8 mouse cellular contexts compared by ENCODE assay signal in the genomic region with DNA sequence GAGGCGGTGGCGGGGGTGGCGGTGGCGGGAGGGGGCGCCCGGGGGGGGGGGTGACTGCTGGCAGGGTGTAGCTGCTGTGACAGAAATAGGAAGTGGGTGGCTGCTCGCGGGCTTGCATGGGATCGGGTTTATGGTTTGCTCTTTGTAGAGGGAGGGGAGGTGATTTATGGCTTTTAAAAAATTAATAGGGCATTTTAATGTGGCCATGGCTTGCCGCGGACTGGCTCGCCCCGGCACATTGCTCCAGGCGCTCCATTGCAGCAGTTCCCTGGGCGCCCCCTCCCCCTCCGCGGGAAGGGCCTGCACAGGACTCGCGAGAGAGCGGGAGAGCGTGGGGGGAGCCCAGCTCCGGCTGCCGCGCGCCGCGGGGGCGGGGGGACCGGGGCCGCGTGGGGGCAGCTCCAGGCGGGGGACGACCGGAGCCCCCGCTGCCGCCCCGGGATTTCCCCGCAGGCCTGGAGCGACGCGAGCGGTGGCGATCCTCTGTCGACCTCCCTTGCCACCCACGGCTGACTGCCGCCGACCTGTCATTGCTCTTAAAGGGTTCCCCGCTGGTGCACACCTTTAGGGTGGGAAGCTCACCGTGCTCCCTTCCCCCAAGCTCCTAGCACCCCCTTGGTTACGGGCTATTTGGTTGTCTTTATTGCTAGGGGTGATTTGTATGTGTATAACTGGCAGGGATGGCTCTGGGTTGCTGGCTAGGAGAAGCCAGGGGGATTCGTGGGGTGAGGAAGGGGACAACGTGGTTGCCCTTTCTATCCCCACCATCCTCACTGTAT. TPM values are rescaled to one million over a fixed set of nuclear protein-coding genes. Genes with fewer than 3 reads are reported as not detected.
DNase-seq lines count a peak whose midpoint lies in the region; ATAC-seq and TF ChIP-seq lines count a peak whose summit lies in the region.

No protein-coding gene starts in this region.

- H3K27ac ChIP-seq in ES-E14 (ENCODE audit: insufficient read depth, low read depth, low read length, poor library complexity, severe bottlenecking), result no peak overlapping the region
- peak overlapping the region; percentile 95 for H3K27ac ChIP-seq in hindbrain, embryonic 12.5 days

- H3K9me3 ChIP-seq in ES-E14 (ENCODE audit: control insufficient read depth, insufficient read depth, low read depth, low read length), result no peaks in the 10 kb centered on the region
- H3K9me3 ChIP-seq in hindbrain, embryonic 12.5 days (replicated peaks), result no peaks in the 10 kb centered on the region

- DNase-seq in ES-E14 (ENCODE audit: low read depth, low spot score), result no peak
- peak; percentile 83 for DNase-seq in cerebellum, adult 11-12 months
- peak; percentile 84 to 86 for DNase-seq in frontal cortex, postnatal 10 days (ENCODE audit: low spot score in 2 of 2)
- DNase-seq in layer of hippocampus, postnatal 25 days (ENCODE audit: extremely low spot score in 1 of 2, low spot score in 1 of 2), result peak; percentile 64 to 69
- DNase-seq in lung, postnatal 14 days, result peak; percentile 74
- peak; percentile 88 for DNase-seq in retina, postnatal 1 day
- peak; percentile 60 to 65 for DNase-seq in urinary bladder, adult 18-20 months (ENCODE audit: low spot score in 2 of 2)

- no peaks in the 10 kb centered on the region for H3K36me3 ChIP-seq in ES-E14 (ENCODE audit: control insufficient read depth, insufficient read depth, low read length, poor library complexity, severe bottlenecking)
- no peaks in the 10 kb centered on the region for H3K36me3 ChIP-seq in hindbrain, embryonic 12.5 days

- peak; percentile 51 for ATAC-seq in hindbrain, embryonic 12.5 days (ENCODE audit: low FRiP score)

- H3K4me3 ChIP-seq in ES-E14 (ENCODE audit: insufficient read depth in 1 of 2, low read depth in 1 of 2, low read length in 2 of 2, poor library complexity in 1 of 2, severe bottlenecking in 1 of 2), result peak overlapping the region; percentile 81 to 94
- H3K4me3 ChIP-seq in hindbrain, embryonic 12.5 days, result peak overlapping the region; percentile 92

- under 1% methylated on average over 32 of the region's 52 CpGs for WGBS in hindbrain, embryonic 12.5 days

- H3K4me1 ChIP-seq in ES-E14 (ENCODE audit: control insufficient read depth in 2 of 2, insufficient read depth in 2 of 2, low read length in 2 of 2, poor library complexity in 1 of 2), result no peaks in the 10 kb centered on the region; a peak in 1 of 4 replicates
- peaks cover 33% of the 10 kb centered on the region for H3K4me1 ChIP-seq in hindbrain, embryonic 12.5 days

- peak overlapping the region; percentile 62 for H3K4me2 ChIP-seq in hindbrain, embryonic 12.5 days (replicated peaks)

- H3K27me3 ChIP-seq in hindbrain, embryonic 12.5 days, result no peaks in the 10 kb centered on the region

- peak overlapping the region; percentile 72 for H3K9ac ChIP-seq in ES-E14 (ENCODE audit: insufficient read depth, low read depth, low read length, poor library complexity, severe bottlenecking)
- peak overlapping the region; percentile 94 for H3K9ac ChIP-seq in hindbrain, embryonic 12.5 days

- in situ Hi-C loops in ES-E14 (cut with MboI; ENCODE audit: low sequenced_read_pairs in 2 of 2, unreplicated experiment in 2 of 2), result no loop called here

TF ChIP-seq in ES-E14, 5 proteins besides CTCF, POLR2A, EP300 and RAD21:
- TF ChIP-seq ZC3H11A (IDR thresholded peaks at IDR 0.05; ENCODE audit: borderline replicate concordance, low read depth, low read length) (no peak), CHD2 (IDR thresholded peaks at IDR 0.05; ENCODE audit: low read depth, low read length) (peak; percentile 79), ZNF384 (IDR thresholded peaks at IDR 0.05; ENCODE audit: low read depth, low read length) (no peak), HCFC1 (IDR thresholded peaks at IDR 0.05; ENCODE audit: borderline replicate concordance, insufficient read depth, low read length) (no peak), MAFK (IDR thresholded peaks at IDR 0.05; ENCODE audit: insufficient read depth, low read depth, low read length) (no peak)

RNA-seq across cellular contexts. Expression of a gene that starts 1.4 kb away (rescaled TPM):
- 21.4 and 25.6 TPM in 2 replicates for total RNA-seq in ES-E14 (2012; rRNA removed)
- polyA plus RNA-seq in hindbrain, embryonic 12.5 days (2016; fragmentation: Nextera tagmentation; extraction: Ambion mirVana), result 127 and 145 TPM in 2 replicates
- 1,000 to 10,000 TPM; 1,252 to 1,286 TPM for total RNA-seq in layer of hippocampus, postnatal 25 days (2021)

Comparison
In these comparisons a context has a peak if more than half of its experiments do, and no peak if none do; other contexts are left out.
1. RNA of a gene that starts 1.4 kb away (total RNA-seq): 1,252 to 1,286 TPM in layer of hippocampus, postnatal 25 days; 21.4 to 25.6 TPM in ES-E14; every median in the first group is over 10 times any median in the second.